Mouse (Mus musculus) forebrain, embryonic 12.5 days (tissue): ENCODE measurements around the gene Ttc25. TPM values are rescaled to one million over a fixed set of nuclear protein-coding genes. Genes with fewer than 3 reads are reported as not detected.
"Not testable (repeated sequence)": the region's sequence is repeated elsewhere in the genome, so short reads cannot be mapped to it uniquely, and the experiment has no call there.

Experiments used
- ATAC-seq: fragments of 200-750 bp; cut with Nextera tagmentation; 2 replicates; pipeline ENCODE4 v1.8.0; 2017; ENCODE audit warnings: moderate TSS enrichment; ENCODE audit not compliant: low FRiP score
- H3K27ac ChIP-seq: fragments of 300-500 bp; sonication (generic); 2 replicates; pipeline ENCODE4 v1.5.1; 2016; ENCODE audit warnings: mild to moderate bottlenecking
- H3K27me3 ChIP-seq: fragments of 300-500 bp; sonication (generic); 2 replicates; pipeline ENCODE4 v1.6.1; 2016; ENCODE audit warnings: mild to moderate bottlenecking
- H3K36me3 ChIP-seq: fragments of 300-500 bp; sonication (generic); replicated peaks from 2 replicates; pipeline ENCODE4 v1.6.1; 2016; ENCODE audit warnings: mild to moderate bottlenecking
- H3K4me1 ChIP-seq: fragments of 300-500 bp; sonication (generic); 2 replicates; pipeline ENCODE4 v1.6.1; 2016
- H3K4me2 ChIP-seq: fragments of 300-500 bp; sonication (generic); 2 replicates; pipeline ENCODE4 v1.6.1; 2016; ENCODE audit warnings: mild to moderate bottlenecking, moderate library complexity
- H3K4me3 ChIP-seq: fragments of 300-500 bp; sonication (generic); replicated peaks from 2 replicates; pipeline ENCODE4 v1.5.1; 2016; ENCODE audit warnings: mild to moderate bottlenecking
- H3K9ac ChIP-seq: fragments of 300-500 bp; sonication (generic); 2 replicates; pipeline ENCODE4 v1.6.1; 2016; ENCODE audit warnings: mild to moderate bottlenecking
- H3K9me3 ChIP-seq: fragments of 300-500 bp; sonication (generic); 2 replicates; pipeline ENCODE4 v1.6.1; 2016
- WGBS: fragments of 180-500 bp; shearing (Covaris S2); methylation state at CpG from one replicate; pipeline ENCODE4 v1.1.7; 2016; 5-methylcytosine and 5-hydroxymethylcytosine counted together
- polyA plus RNA-seq: library from polyadenylated mRNA; unstranded; fragments of >200 nt; fragmentation: Nextera tagmentation; extraction: Ambion mirVana; gene quantifications from 2 replicates; pipeline ENCODE4 v1.2.1, GENCODE M21; 2016

The Ttc25 gene
- polyA plus RNA-seq, 1 experiment from 2014 or later, result 2.1 TPM

- no peak for ATAC-seq
- H3K36me3 ChIP-seq, result peaks cover 25% of the 10 kb centered on the region
- H3K9ac ChIP-seq, result peak overlapping the region; percentile 71
- 9% methylated on average over 2 of the region's 2 CpGs for WGBS
- H3K4me1 ChIP-seq, result peaks cover 27% of the 10 kb centered on the region
- 0 out of 2 replicates have a peak overlapping the region, but pooled peaks have one; percentile 50 for H3K27ac ChIP-seq
- no peaks in the 10 kb centered on the region for H3K9me3 ChIP-seq
- H3K27me3 ChIP-seq, result peaks cover 23% of the 10 kb centered on the region
- peak overlapping the region; percentile 69 for H3K4me3 ChIP-seq
- peak overlapping the region; percentile 83 for H3K4me2 ChIP-seq
Measured at GRCm38 (mm10) chr11:100575484-100575855, 30.1 kb downstream of the Ttc25 start.

- peaks cover 19% of the 10 kb centered on the region for H3K4me1 ChIP-seq
- H3K9me3 ChIP-seq, result no peaks in the 10 kb centered on the region
- no peak overlapping the region for H3K9ac ChIP-seq
- H3K27me3 ChIP-seq, result peaks cover 16% of the 10 kb centered on the region
- peaks cover 32% of the 10 kb centered on the region for H3K36me3 ChIP-seq
- 71% methylated on average over 21 of the region's 21 CpGs for WGBS
- no peak overlapping the region for H3K4me3 ChIP-seq
- H3K4me2 ChIP-seq, result no peak overlapping the region
- no peak overlapping the region for H3K27ac ChIP-seq
- no peak for ATAC-seq
Measured at GRCm38 (mm10) chr11:100576256-100576655, 30.8 kb downstream of the Ttc25 start.

GRCm38 (mm10) chr11:100577852-100578599 is 32.6 kb downstream of the Ttc25 start:
- Histone ChIP-seq H3K36me3 (peaks cover 50% of the 10 kb centered on the region), H3K9me3 (no peaks in the 10 kb centered on the region), H3K27ac (no peak overlapping the region), H3K27me3 (no peaks in the 10 kb centered on the region; the same call in 1 of the 2 replicates), H3K4me1 (peaks cover 22% of the 10 kb centered on the region), H3K4me2 (no peak overlapping the region), H3K9ac (no peak overlapping the region), H3K4me3 (no peak overlapping the region)
- ATAC-seq, result no peak
- WGBS, result 81% methylated on average over 8 of the region's 8 CpGs

- peaks cover 62% of the 10 kb centered on the region for H3K36me3 ChIP-seq
Measured at GRCm38 (mm10) chr11:100579116-100579799, 33.9 kb downstream of the Ttc25 start.

GRCm38 (mm10) chr11:100580275-100580674 is 34.9 kb downstream of the Ttc25 start:
- Histone ChIP-seq H3K36me3 (peaks cover 72% of the 10 kb centered on the region), H3K27ac (no peak overlapping the region), H3K4me1 (peaks cover 14% of the 10 kb centered on the region), H3K4me3 (no peak overlapping the region), H3K9ac (no peak overlapping the region), H3K4me2 (no peak overlapping the region), H3K9me3 (no peaks in the 10 kb centered on the region), H3K27me3 (no peaks in the 10 kb centered on the region; the same call in 1 of the 2 replicates)
- 94% methylated on average over 13 of the region's 13 CpGs for WGBS
- ATAC-seq, result no peak

More at GRCm38 (mm10) chr11:100579116-100579799, 33.9 kb downstream of the Ttc25 start:
- H3K9me3 ChIP-seq, result no peaks in the 10 kb centered on the region
- no peak overlapping the region for H3K27ac ChIP-seq
- ATAC-seq, result no peak
- no peak overlapping the region for H3K4me2 ChIP-seq
- no peak overlapping the region for H3K4me3 ChIP-seq
- whole genome bisulfite sequencing, result 95% methylated on average over 9 of the region's 9 CpGs
- H3K27me3 ChIP-seq, result no peaks in the 10 kb centered on the region; the same call in 1 of the 2 replicates
- no peak overlapping the region for H3K9ac ChIP-seq
- peaks cover 22% of the 10 kb centered on the region for H3K4me1 ChIP-seq

- Histone ChIP-seq H3K36me3 (peaks cover 87% of the 10 kb centered on the region), H3K9ac (no peak overlapping the region), H3K4me1 (peaks cover 4% of the 10 kb centered on the region; the same call in 1 of the 2 replicates), H3K4me2 (no peak overlapping the region), H3K9me3 (no peaks in the 10 kb centered on the region), H3K27ac (0 out of 2 replicates have a peak overlapping the region, but pooled peaks have one; percentile 19), H3K4me3 (no peak overlapping the region), H3K27me3 (no peaks in the 10 kb centered on the region)
- 63% methylated on average over 4 of the region's 4 CpGs for WGBS
- ATAC-seq, result no peak
Measured at GRCm38 (mm10) chr11:100581756-100582155, 36.3 kb downstream of the Ttc25 start.

GRCm38 (mm10) chr11:100582413-100582812 is 37.0 kb downstream of the Ttc25 start:
- H3K27me3 ChIP-seq, ATAC-seq, H3K4me2 ChIP-seq, H3K27ac ChIP-seq, H3K4me3 ChIP-seq, H3K9me3 ChIP-seq, H3K4me1 ChIP-seq, H3K9ac ChIP-seq: not testable (repeated sequence)
- 94% methylated on average over 1 of the region's 1 CpGs for WGBS
- peaks cover 93% of the 10 kb centered on the region for H3K36me3 ChIP-seq

- no peaks in the 10 kb centered on the region for H3K27me3 ChIP-seq
- no peak for ATAC-seq
- no peak overlapping the region for H3K9ac ChIP-seq
- 98% methylated on average over 2 of the region's 2 CpGs for WGBS
- no peak overlapping the region for H3K4me2 ChIP-seq
- H3K4me1 ChIP-seq, result peaks cover 4% of the 10 kb centered on the region; the same call in 1 of the 2 replicates
- no peaks in the 10 kb centered on the region for H3K9me3 ChIP-seq
- no peak overlapping the region for H3K4me3 ChIP-seq
- H3K36me3 ChIP-seq, result peaks cover 98% of the 10 kb centered on the region
- no peak overlapping the region for H3K27ac ChIP-seq
Measured at GRCm38 (mm10) chr11:100582836-100583235, 37.4 kb downstream of the Ttc25 start.

- no peak for ATAC-seq
Measured at GRCm38 (mm10) chr11:100584561-100584961, 39.2 kb downstream of the Ttc25 start.

GRCm38 (mm10) chr11:100585148-100585547 is 39.7 kb downstream of the Ttc25 start:
- 97% methylated on average over 3 of the region's 3 CpGs for WGBS
- Histone ChIP-seq H3K27ac (no peak overlapping the region), H3K9me3 (no peaks in the 10 kb centered on the region), H3K4me2 (no peak overlapping the region), H3K27me3 (no peaks in the 10 kb centered on the region), H3K4me3 (no peak overlapping the region), H3K9ac (no peak overlapping the region), H3K36me3 (peaks cover 99% of the 10 kb centered on the region), H3K4me1 (peaks cover 4% of the 10 kb centered on the region; the same call in 1 of the 2 replicates)
- no peak for ATAC-seq

More at GRCm38 (mm10) chr11:100584561-100584961, 39.2 kb downstream of the Ttc25 start:
- H3K4me1 ChIP-seq, result peaks cover 4% of the 10 kb centered on the region; the same call in 1 of the 2 replicates
- no peak overlapping the region for H3K4me2 ChIP-seq
- H3K27me3 ChIP-seq, result no peaks in the 10 kb centered on the region
- no peak overlapping the region for H3K27ac ChIP-seq
- H3K9ac ChIP-seq, result no peak overlapping the region
- peaks cover 99% of the 10 kb centered on the region for H3K36me3 ChIP-seq
- H3K4me3 ChIP-seq, result no peak overlapping the region
- no peaks in the 10 kb centered on the region for H3K9me3 ChIP-seq
- 93% methylated on average over 7 of the region's 7 CpGs for WGBS

GRCm38 (mm10) chr11:100588462-100588861 is 43.1 kb downstream of the Ttc25 start:
- Histone ChIP-seq H3K4me2 (no peak overlapping the region), H3K27ac (no peak overlapping the region), H3K9ac (no peak overlapping the region), H3K4me1 (no peaks in the 10 kb centered on the region), H3K9me3 (no peaks in the 10 kb centered on the region), H3K27me3 (no peaks in the 10 kb centered on the region), H3K36me3 (peaks cover 97% of the 10 kb centered on the region), H3K4me3 (no peak overlapping the region)
- ATAC-seq, result no peak
- 97% methylated on average over 2 of the region's 2 CpGs for WGBS

GRCm38 (mm10) chr11:100592346-100593046 is 47.1 kb downstream of the Ttc25 start:
- Histone ChIP-seq H3K4me3 (no peak overlapping the region), H3K27me3 (no peaks in the 10 kb centered on the region), H3K4me1 (no peaks in the 10 kb centered on the region), H3K36me3 (peaks cover 95% of the 10 kb centered on the region), H3K9me3 (no peaks in the 10 kb centered on the region), H3K9ac (no peak overlapping the region), H3K27ac (no peak overlapping the region), H3K4me2 (no peak overlapping the region)
- 93% methylated on average over 11 of the region's 11 CpGs for WGBS
- no peak for ATAC-seq
